Mouse (Mus musculus) limb, embryonic 13.5 days (tissue): ENCODE results near the gene Lrrc47. TPM values are rescaled to one million over a fixed set of nuclear protein-coding genes. Genes with fewer than 3 reads are reported as not detected.

Experiments used
- ATAC-seq: fragments of 200-750 bp; cut with Nextera tagmentation; 2 replicates; pipeline ENCODE4 v1.8.0; 2017; ENCODE audit warnings: low read depth, moderate number of reproducible peaks, moderate TSS enrichment; ENCODE audit not compliant: low FRiP score
- H3K27ac ChIP-seq: fragments of 300-500 bp; sonication (generic); 2 replicates; pipeline ENCODE4 v1.5.1; 2015; ENCODE audit warnings: inconsistent platforms, mild to moderate bottlenecking, moderate library complexity
- H3K27me3 ChIP-seq: fragments of 300-500 bp; sonication (generic); 2 replicates; pipeline ENCODE4 v1.6.1; 2015; ENCODE audit warnings: mild to moderate bottlenecking, inconsistent platforms
- H3K36me3 ChIP-seq: fragments of 300-500 bp; sonication (generic); 2 replicates; pipeline ENCODE4 v1.6.1; 2015; ENCODE audit warnings: inconsistent platforms, mild to moderate bottlenecking, moderate library complexity
- H3K4me1 ChIP-seq: fragments of 300-500 bp; sonication (generic); 2 replicates; pipeline ENCODE4 v1.6.1; 2015; ENCODE audit warnings: inconsistent platforms
- H3K4me2 ChIP-seq: fragments of 300-500 bp; sonication (generic); replicated peaks from 2 replicates; pipeline ENCODE4 v1.6.1; 2015; ENCODE audit warnings: inconsistent platforms, mild to moderate bottlenecking, moderate library complexity
- H3K4me3 ChIP-seq: fragments of 300-500 bp; sonication (generic); 2 replicates; pipeline ENCODE4 v1.5.1; 2015; ENCODE audit warnings: moderate library complexity, mild to moderate bottlenecking, inconsistent platforms
- H3K9ac ChIP-seq: fragments of 300-500 bp; sonication (generic); 2 replicates; pipeline ENCODE4 v1.6.1; 2015; ENCODE audit warnings: mild to moderate bottlenecking, inconsistent platforms
- H3K9me3 ChIP-seq: fragments of 300-500 bp; sonication (generic); 2 replicates; pipeline ENCODE4 v1.6.1; 2016; ENCODE audit warnings: inconsistent platforms
- WGBS: fragments of 180-500 bp; shearing (Covaris S2); methylation state at CpG from one replicate; pipeline ENCODE4 v1.1.7; 2015; 5-methylcytosine and 5-hydroxymethylcytosine counted together
- polyA plus RNA-seq: library from polyadenylated mRNA; unstranded; fragments of >200 nt; fragmentation: Nextera tagmentation; extraction: Ambion mirVana; gene quantifications from 2 replicates; pipeline ENCODE4 v1.2.1, GENCODE M21; 2015

Lrrc47 gene
- polyA plus RNA-seq, 1 experiment from 2014 or later, result 20.5 TPM

GRCm38 (mm10) chr4:154005488-154005887 lies 6.0 kb upstream of the Lrrc47 start:
- WGBS, result 82% methylated on average over 5 of the region's 5 CpGs
- Histone ChIP-seq H3K27ac (no peak overlapping the region), H3K4me2 (no peak overlapping the region), H3K4me1 (no peaks in the 10 kb centered on the region), H3K36me3 (peaks cover 58% of the 10 kb centered on the region), H3K4me3 (no peak overlapping the region), H3K9ac (no peak overlapping the region), H3K9me3 (no peaks in the 10 kb centered on the region), H3K27me3 (no peaks in the 10 kb centered on the region)
- ATAC-seq, result peak; percentile 68; the same call in 1 of the 2 replicates

GRCm38 (mm10) chr4:154006264-154006663 lies 5.3 kb upstream of the Lrrc47 start:
- Histone ChIP-seq H3K27ac (no peak overlapping the region), H3K4me1 (0 out of 2 replicates have a peak, but pooled peaks cover 6% of the 10 kb centered on the region), H3K4me2 (no peak overlapping the region), H3K27me3 (no peaks in the 10 kb centered on the region), H3K4me3 (no peak overlapping the region), H3K36me3 (peaks cover 58% of the 10 kb centered on the region), H3K9ac (no peak overlapping the region), H3K9me3 (no peaks in the 10 kb centered on the region)
- 93% methylated on average over 6 of the region's 6 CpGs for WGBS
- no peak for ATAC-seq

GRCm38 (mm10) chr4:154007759-154008158 lies 3.8 kb upstream of the Lrrc47 start:
- peaks cover 11% of the 10 kb centered on the region for H3K4me1 ChIP-seq
- ATAC-seq, result no peak
- H3K4me3 ChIP-seq, result no peak overlapping the region
- peaks cover 47% of the 10 kb centered on the region for H3K36me3 ChIP-seq
- H3K9me3 ChIP-seq, result no peaks in the 10 kb centered on the region
- H3K27ac ChIP-seq, result no peak overlapping the region
- 79% methylated on average over 4 of the region's 4 CpGs for WGBS
- H3K9ac ChIP-seq, result no peak overlapping the region
- H3K27me3 ChIP-seq, result no peaks in the 10 kb centered on the region
- H3K4me2 ChIP-seq, result no peak overlapping the region

- H3K27ac ChIP-seq, result no peak overlapping the region
- H3K36me3 ChIP-seq, result peaks cover 40% of the 10 kb centered on the region
- H3K9ac ChIP-seq, result peak overlapping the region; percentile 98
- ATAC-seq, result peak; percentile 25; the same call in 1 of the 2 replicates
- no peaks in the 10 kb centered on the region for H3K9me3 ChIP-seq
- H3K27me3 ChIP-seq, result no peaks in the 10 kb centered on the region
- H3K4me3 ChIP-seq, result peak overlapping the region; percentile 100
- peaks cover 25% of the 10 kb centered on the region for H3K4me1 ChIP-seq
- 26% methylated on average over 13 of the region's 13 CpGs for WGBS
- H3K4me2 ChIP-seq, result peak overlapping the region; percentile 99
Measured at GRCm38 (mm10) chr4:154010907-154011645, 455 bp upstream of the Lrrc47 start.

GRCm38 (mm10) chr4:154012132-154012882 lies 776 bp downstream of the Lrrc47 start:
- peak overlapping the region; percentile 52; the same call in 1 of the 2 replicates for H3K27ac ChIP-seq
- 1% methylated on average over 55 of the region's 55 CpGs for WGBS
- H3K9me3 ChIP-seq, result no peaks in the 10 kb centered on the region
- peak overlapping the region; percentile 100 for H3K4me3 ChIP-seq
- H3K27me3 ChIP-seq, result no peaks in the 10 kb centered on the region
- H3K9ac ChIP-seq, result peak overlapping the region; percentile 98
- H3K4me2 ChIP-seq, result peak overlapping the region; percentile 99
- ATAC-seq, result no peak
- peaks cover 40% of the 10 kb centered on the region for H3K36me3 ChIP-seq
- H3K4me1 ChIP-seq, result peaks cover 25% of the 10 kb centered on the region

- Histone ChIP-seq H3K9ac (no peak overlapping the region), H3K36me3 (peaks cover 69% of the 10 kb centered on the region), H3K27me3 (no peaks in the 10 kb centered on the region), H3K4me2 (no peak overlapping the region), H3K4me3 (no peak overlapping the region), H3K9me3 (no peaks in the 10 kb centered on the region), H3K27ac (no peak overlapping the region), H3K4me1 (peaks cover 25% of the 10 kb centered on the region)
- WGBS, result 90% methylated on average over 11 of the region's 11 CpGs
- no peak for ATAC-seq
Measured at GRCm38 (mm10) chr4:154015476-154015875, 3.9 kb downstream of the Lrrc47 start.

GRCm38 (mm10) chr4:154019571-154019970 lies 8.0 kb downstream of the Lrrc47 start:
- no peaks in the 10 kb centered on the region for H3K9me3 ChIP-seq
- 78% methylated on average over 7 of the region's 7 CpGs for WGBS
- H3K27me3 ChIP-seq, result peaks cover 17% of the 10 kb centered on the region
- no peak overlapping the region for H3K4me3 ChIP-seq
- no peak overlapping the region for H3K9ac ChIP-seq
- no peak overlapping the region for H3K27ac ChIP-seq
- ATAC-seq, result no peak
- no peaks in the 10 kb centered on the region for H3K4me1 ChIP-seq
- H3K36me3 ChIP-seq, result peaks cover 76% of the 10 kb centered on the region
- no peak overlapping the region for H3K4me2 ChIP-seq

DNA sequence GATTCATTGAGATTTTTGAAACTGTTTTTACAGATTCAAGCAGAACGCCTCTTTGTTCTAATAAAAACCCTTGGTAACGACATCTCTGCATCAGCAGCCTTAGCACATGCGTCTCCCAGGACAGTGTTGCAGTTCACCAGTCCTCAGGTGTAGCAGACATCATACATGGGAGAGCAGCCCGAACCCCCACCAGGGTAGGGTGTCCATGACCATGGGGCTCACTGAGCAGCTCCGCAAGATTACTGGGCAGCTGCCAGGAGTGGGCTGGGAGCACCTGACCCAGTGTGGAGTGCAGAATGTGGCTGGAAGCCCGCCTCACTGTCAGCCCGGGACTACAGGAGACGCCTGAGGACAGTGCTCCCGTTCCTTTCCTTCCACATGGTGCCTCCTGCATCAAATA lies 9.9 kb downstream of the Lrrc47 start:
- Histone ChIP-seq H3K27ac (no peak overlapping the region), H3K9me3 (no peaks in the 10 kb centered on the region), H3K27me3 (peaks cover 35% of the 10 kb centered on the region), H3K9ac (no peak overlapping the region), H3K4me3 (no peak overlapping the region), H3K4me1 (peaks cover 14% of the 10 kb centered on the region), H3K36me3 (peaks cover 57% of the 10 kb centered on the region), H3K4me2 (no peak overlapping the region)
- no peak for ATAC-seq
- 83% methylated on average over 9 of the region's 9 CpGs for WGBS

DNA sequence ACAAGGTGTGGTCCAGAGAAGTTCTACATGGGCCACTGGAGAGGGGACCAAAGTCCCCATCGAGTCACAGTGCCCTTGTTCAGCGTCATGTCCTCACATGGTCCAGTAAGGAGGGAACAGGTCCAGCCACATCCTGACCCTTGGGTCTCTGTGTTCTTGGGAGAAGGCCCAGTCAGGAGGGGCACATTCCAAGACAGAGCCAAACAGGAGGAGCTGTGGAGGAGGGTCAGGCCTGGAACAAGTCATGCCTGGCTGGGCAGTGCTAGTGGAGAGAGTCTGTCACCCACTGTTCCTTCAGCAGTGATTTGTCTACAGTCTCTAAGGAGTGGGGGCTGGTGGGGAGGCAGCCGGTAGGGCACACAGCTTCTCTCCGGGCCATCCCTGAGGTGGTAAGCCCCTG lies 10.9 kb downstream of the Lrrc47 start:
- ATAC-seq, result no peak
- Histone ChIP-seq H3K27me3 (peaks cover 45% of the 10 kb centered on the region), H3K36me3 (peaks cover 48% of the 10 kb centered on the region), H3K9ac (no peak overlapping the region), H3K9me3 (no peaks in the 10 kb centered on the region), H3K4me1 (peaks cover 15% of the 10 kb centered on the region), H3K4me3 (no peak overlapping the region), H3K27ac (no peak overlapping the region), H3K4me2 (no peak overlapping the region)
- 87% methylated on average over 4 of the region's 4 CpGs for WGBS

- Histone ChIP-seq H3K36me3 (peaks cover 44% of the 10 kb centered on the region), H3K4me2 (no peak overlapping the region), H3K9ac (no peak overlapping the region), H3K4me3 (no peak overlapping the region), H3K9me3 (no peaks in the 10 kb centered on the region), H3K27ac (no peak overlapping the region), H3K4me1 (peaks cover 15% of the 10 kb centered on the region), H3K27me3 (peaks cover 50% of the 10 kb centered on the region)
- WGBS, result 38% methylated on average over 4 of the region's 4 CpGs
- no peak for ATAC-seq
Measured at GRCm38 (mm10) chr4:154022844-154023243, 11.3 kb downstream of the Lrrc47 start.

GRCm38 (mm10) chr4:154023754-154024601 lies 12.4 kb downstream of the Lrrc47 start:
- peak overlapping the region; percentile 73; the same call in 1 of the 2 replicates for H3K4me2 ChIP-seq
- H3K4me1 ChIP-seq, result peaks cover 15% of the 10 kb centered on the region
- H3K9ac ChIP-seq, result no peak overlapping the region
- ATAC-seq, result no peak; the same call in 1 of the 2 replicates
- H3K27me3 ChIP-seq, result peaks cover 52% of the 10 kb centered on the region
- no peak overlapping the region for H3K4me3 ChIP-seq
- peaks cover 33% of the 10 kb centered on the region for H3K36me3 ChIP-seq
- no peaks in the 10 kb centered on the region for H3K9me3 ChIP-seq
- no peak overlapping the region for H3K27ac ChIP-seq
- 16% methylated on average over 8 of the region's 8 CpGs for WGBS
